Mouse (Mus musculus) kidney, adult 2 months (tissue): ENCODE measurements at regions not wholly inside any gene's neighbourhood (a gene's known extent, or its start where the extent isn't known, plus 50 kb on each side); places are given as distances from the start of the nearest gene placed in this dataset.

Experiments used
- DNase-seq: peaks from one replicate; pipeline ENCODE4 v3.0.0; 2021
- H3K27ac ChIP-seq: fragments of 200-500 bp; 2 replicates; pipeline ENCODE4 v1.5.1; 2012; ENCODE audit warnings: low read depth, low read length, control low read depth, inconsistent platforms; ENCODE audit not compliant: insufficient read depth
- H3K27me3 ChIP-seq: fragments of 200-500 bp; replicated peaks from 2 replicates; pipeline ENCODE4 v1.6.1; 2012; ENCODE audit warnings: mild to moderate bottlenecking, moderate library complexity, low read length, inconsistent platforms; ENCODE audit not compliant: control insufficient read depth, insufficient read depth
- H3K36me3 ChIP-seq: fragments of 200-500 bp; 2 replicates; pipeline ENCODE4 v1.6.1; 2012; ENCODE audit warnings: mild to moderate bottlenecking, moderate library complexity, low read length, inconsistent platforms; ENCODE audit not compliant: control insufficient read depth, insufficient read depth
- H3K4me1 ChIP-seq: fragments of 200-500 bp; 2 replicates; pipeline ENCODE4 v1.6.1; 2011; ENCODE audit warnings: low read length; ENCODE audit not compliant: control insufficient read depth, insufficient read depth
- H3K4me3 ChIP-seq: fragments of 200-500 bp; 2 replicates; pipeline ENCODE4 v1.5.1; 2011; ENCODE audit warnings: mild to moderate bottlenecking, low read depth, low read length, control low read depth; ENCODE audit not compliant: insufficient read depth
- CTCF ChIP-seq: fragments of 200-500 bp; conservative IDR thresholded peaks from 2 replicates; pipeline ENCODE4 v1.5.1; 2011; ENCODE audit warnings: low read depth, mild to moderate bottlenecking, control low read depth, low read length, moderate library complexity, mixed read lengths; ENCODE audit not compliant: insufficient read depth, insufficient read length
- POLR2A ChIP-seq: fragments of 200-500 bp; IDR thresholded peaks from one replicate; pipeline ENCODE4 v1.6.1; 2011; ENCODE audit warnings: low read depth, low read length, control low read depth
- WGBS: fragments of 180-500 bp; shearing (Covaris S2); methylation state at CpG from one replicate; pipeline ENCODE4 v1.1.7; 2018; 5-methylcytosine and 5-hydroxymethylcytosine counted together

DNA sequence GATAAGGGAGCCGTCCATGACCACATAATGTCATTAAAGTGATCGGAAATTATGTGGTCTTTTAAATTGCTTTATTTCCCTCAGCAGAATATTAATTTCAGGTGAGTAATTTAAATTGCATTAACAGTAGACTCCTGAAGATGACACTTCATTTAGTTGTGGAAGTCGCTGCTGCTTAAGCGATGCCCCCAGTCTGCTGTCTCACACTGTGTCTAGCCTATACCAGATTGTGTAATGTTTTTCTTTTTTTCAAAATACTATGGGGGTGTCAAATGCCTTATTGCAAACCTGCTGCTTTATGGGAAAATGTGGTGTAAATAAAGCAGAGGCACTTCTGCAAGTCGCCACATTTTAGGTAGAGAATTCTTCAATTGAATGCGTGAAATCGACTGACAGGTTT is 544.5 kb downstream of the Prim2 start:
- WGBS, result 52% methylated on average over 7 of the region's 7 CpGs
- H3K4me3 ChIP-seq, result no peak overlapping the region
- H3K27ac ChIP-seq, result no peak overlapping the region
- no peaks in the 10 kb centered on the region for H3K27me3 ChIP-seq
- no peaks in the 10 kb centered on the region for H3K4me1 ChIP-seq
- no peaks in the 10 kb centered on the region for H3K36me3 ChIP-seq
- no peak for DNase-seq
- TF ChIP-seq CTCF, result no peak
- no peak for TF ChIP-seq POLR2A

- no peak for DNase-seq
- no peaks in the 10 kb centered on the region for H3K36me3 ChIP-seq
- TF ChIP-seq POLR2A (no peak), CTCF (no peak)
- H3K4me3 ChIP-seq, result no peak overlapping the region
- 74% methylated on average over 5 of the region's 5 CpGs for WGBS
- H3K27me3 ChIP-seq, result no peaks in the 10 kb centered on the region
- no peaks in the 10 kb centered on the region for H3K4me1 ChIP-seq
- no peak overlapping the region for H3K27ac ChIP-seq
Observed at GRCm38 (mm10) chr1:33106286-33106685, 559.2 kb upstream of the Gm5415 start.

GRCm38 (mm10) chr1:33104296-33104695 is 557.2 kb upstream of the Gm5415 start:
- no peak overlapping the region for H3K27ac ChIP-seq
- DNase-seq, result no peak
- H3K4me3 ChIP-seq, result no peak overlapping the region
- no peak for TF ChIP-seq CTCF
- no peak for TF ChIP-seq POLR2A
- H3K4me1 ChIP-seq, result no peaks in the 10 kb centered on the region
- WGBS, result 96% methylated on average over 1 of the region's 1 CpGs
- H3K36me3 ChIP-seq, result no peaks in the 10 kb centered on the region
- no peaks in the 10 kb centered on the region for H3K27me3 ChIP-seq

DNA sequence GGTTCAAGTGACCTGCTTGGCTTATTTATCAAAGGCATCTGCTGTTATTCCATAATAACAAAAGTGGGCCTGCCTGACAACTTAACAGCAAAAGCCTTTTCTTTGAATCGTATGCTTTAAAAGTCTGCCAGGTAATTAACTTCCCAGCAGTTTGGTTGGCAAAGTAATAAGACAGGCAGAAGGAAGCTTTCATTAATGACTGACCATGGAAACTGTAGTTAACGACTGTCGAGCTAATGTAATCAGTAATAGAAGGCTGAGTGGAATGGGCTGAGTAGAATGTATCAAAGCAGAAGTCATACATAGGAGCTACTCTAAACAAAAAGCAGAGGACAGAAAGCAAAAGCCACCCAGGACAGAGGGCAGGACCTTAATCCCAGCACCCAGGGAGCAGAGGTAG is 551.0 kb upstream of the Gm5415 start:
- Histone ChIP-seq H3K27ac (no peak overlapping the region), H3K4me3 (no peak overlapping the region), H3K4me1 (peaks cover 3% of the 10 kb centered on the region; the same call in 1 of the 2 replicates), H3K36me3 (no peaks in the 10 kb centered on the region), H3K27me3 (no peaks in the 10 kb centered on the region)
- 27% methylated on average over 3 of the region's 3 CpGs for WGBS
- TF ChIP-seq POLR2A (no peak), CTCF (no peak)
- DNase-seq, result peak; percentile 52

DNA sequence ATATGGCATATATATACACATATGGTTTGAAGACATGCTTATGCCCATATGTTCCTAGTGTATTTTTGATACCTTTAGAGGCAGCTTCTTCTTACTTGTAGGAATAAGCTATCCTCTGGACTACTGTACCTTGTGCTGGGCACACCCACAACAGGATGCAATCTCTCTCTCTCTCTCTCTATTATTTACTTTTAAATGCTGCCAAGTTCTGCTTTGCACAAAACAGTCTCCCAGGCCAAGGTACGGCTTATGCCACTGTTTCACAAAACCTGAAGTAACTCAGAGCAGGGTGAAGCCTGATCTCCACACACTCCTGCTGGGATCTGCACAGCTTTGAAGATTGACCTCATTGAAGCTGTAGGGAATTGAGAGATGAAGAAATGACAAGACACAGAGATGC is 549.8 kb upstream of the Gm5415 start:
- peak; percentile 8 for DNase-seq
- TF ChIP-seq CTCF (no peak), POLR2A (no peak)
- Histone ChIP-seq H3K27ac (no peak overlapping the region), H3K27me3 (no peaks in the 10 kb centered on the region), H3K4me3 (no peak overlapping the region), H3K4me1 (peaks cover 3% of the 10 kb centered on the region; the same call in 1 of the 2 replicates), H3K36me3 (no peaks in the 10 kb centered on the region)
- whole genome bisulfite sequencing, result 61% methylated on average over 1 of the region's 1 CpGs

DNA sequence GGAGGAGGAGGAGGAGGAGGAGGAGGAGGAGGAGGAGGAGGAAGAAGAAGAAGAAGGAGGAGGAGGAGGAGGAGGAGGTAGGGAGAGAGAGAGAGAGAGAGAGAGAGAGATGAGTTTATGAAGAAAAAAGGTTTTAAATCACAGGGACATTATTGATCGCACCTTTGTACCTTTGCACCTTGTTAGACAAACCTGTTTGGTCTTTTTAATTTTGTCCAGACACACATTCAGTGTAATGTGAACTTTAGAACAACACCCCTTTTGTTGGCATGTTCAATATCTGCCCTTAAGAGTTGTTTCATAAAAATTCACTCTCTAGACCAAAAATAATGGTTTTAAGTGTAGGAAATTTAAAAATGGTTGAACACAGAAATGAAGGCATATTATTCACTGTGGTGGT is 527.5 kb upstream of the Gm5415 start:
- DNase-seq, result no peak
- H3K27ac ChIP-seq, result no peak overlapping the region
- H3K4me1 ChIP-seq, result no peaks in the 10 kb centered on the region
- no peaks in the 10 kb centered on the region for H3K36me3 ChIP-seq
- TF ChIP-seq POLR2A, result no peak
- TF ChIP-seq CTCF, result no peak
- no peaks in the 10 kb centered on the region for H3K27me3 ChIP-seq
- H3K4me3 ChIP-seq, result no peak overlapping the region
- 92% methylated on average over 1 of the region's 1 CpGs for WGBS

- no peaks in the 10 kb centered on the region for H3K27me3 ChIP-seq
- H3K27ac ChIP-seq, result no peak overlapping the region
- H3K36me3 ChIP-seq, result no peaks in the 10 kb centered on the region
- no peak for DNase-seq
- no peaks in the 10 kb centered on the region; the same call in 1 of the 2 replicates for H3K4me1 ChIP-seq
- TF ChIP-seq CTCF (no peak), POLR2A (no peak)
- WGBS, result 66% methylated on average over 2 of the region's 2 CpGs
- no peak overlapping the region for H3K4me3 ChIP-seq
Observed at GRCm38 (mm10) chr1:33058010-33058409, 510.9 kb upstream of the Gm5415 start.

DNA sequence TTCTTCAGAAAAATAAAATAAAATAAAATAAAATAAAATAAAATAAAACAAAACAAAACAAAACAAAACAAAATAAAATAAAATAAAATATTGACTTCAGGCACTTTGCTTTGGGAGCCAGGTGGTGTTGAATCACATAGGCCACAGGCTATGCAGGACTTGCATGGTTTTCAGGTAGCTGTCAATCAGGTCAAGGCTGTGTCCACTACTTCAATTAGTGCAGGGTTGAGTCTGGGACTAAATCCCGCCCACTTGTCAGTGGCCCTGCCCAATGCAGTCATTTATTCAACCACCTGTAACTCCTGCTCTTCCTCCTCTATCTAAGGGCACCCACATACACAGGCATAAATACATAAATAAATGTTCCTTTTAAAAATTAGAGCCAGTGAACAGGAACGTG is 497.3 kb upstream of the Gm5415 start:
- Histone ChIP-seq H3K36me3 (no peaks in the 10 kb centered on the region), H3K27ac (no peak overlapping the region), H3K27me3 (no peaks in the 10 kb centered on the region), H3K4me1 (no peaks in the 10 kb centered on the region), H3K4me3 (no peak overlapping the region)
- no peak for TF ChIP-seq POLR2A
- TF ChIP-seq CTCF, result no peak
- 76% methylated on average over 2 of the region's 2 CpGs for WGBS
- DNase-seq, result no peak
